Mouse (Mus musculus) natural killer cell, adult 2 months (primary cell): ENCODE measurements around the gene Alkbh6.
A peak's percentile ranks its signal among the peaks of the same experiment; 100 is the strongest.

Experiments
- DNase-seq, 2 experiments: peaks; one replicate each; pipeline ENCODE4 v3.0.0; 2022; ENCODE audit warnings: low spot score in 2 of 2

Alkbh6 gene

GRCm38 (mm10) chr7:30295103-30295502 lies 13.4 kb upstream of the Alkbh6 start:
- DNase-seq: no peak

DNA sequence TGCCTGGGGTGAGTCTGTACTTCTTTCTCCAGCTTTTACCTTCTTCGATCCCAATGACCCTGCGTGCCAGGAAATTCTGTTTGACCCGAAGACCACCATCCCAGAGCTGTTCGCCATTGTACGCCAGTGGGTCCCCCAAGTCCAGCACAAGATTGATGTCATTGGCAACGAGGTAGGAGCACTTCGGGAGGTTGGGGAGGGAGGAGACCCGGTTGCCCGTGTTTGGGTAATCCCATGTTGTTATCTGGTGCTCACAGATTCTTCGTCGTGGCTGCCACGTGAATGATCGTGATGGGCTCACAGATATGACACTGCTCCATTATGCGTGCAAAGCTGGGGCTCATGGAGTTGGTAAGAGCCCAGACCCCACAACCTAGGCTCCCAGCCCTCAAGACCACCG lies 11.7 kb upstream of the Alkbh6 start:
- no peak for DNase-seq

- no peak for DNase-seq
Measured at GRCm38 (mm10) chr7:30297266-30297665, 11.3 kb upstream of the Alkbh6 start.

- peak; percentile 34 to 53 for DNase-seq
Measured at GRCm38 (mm10) chr7:30300914-30301313, 7.6 kb upstream of the Alkbh6 start.

DNA sequence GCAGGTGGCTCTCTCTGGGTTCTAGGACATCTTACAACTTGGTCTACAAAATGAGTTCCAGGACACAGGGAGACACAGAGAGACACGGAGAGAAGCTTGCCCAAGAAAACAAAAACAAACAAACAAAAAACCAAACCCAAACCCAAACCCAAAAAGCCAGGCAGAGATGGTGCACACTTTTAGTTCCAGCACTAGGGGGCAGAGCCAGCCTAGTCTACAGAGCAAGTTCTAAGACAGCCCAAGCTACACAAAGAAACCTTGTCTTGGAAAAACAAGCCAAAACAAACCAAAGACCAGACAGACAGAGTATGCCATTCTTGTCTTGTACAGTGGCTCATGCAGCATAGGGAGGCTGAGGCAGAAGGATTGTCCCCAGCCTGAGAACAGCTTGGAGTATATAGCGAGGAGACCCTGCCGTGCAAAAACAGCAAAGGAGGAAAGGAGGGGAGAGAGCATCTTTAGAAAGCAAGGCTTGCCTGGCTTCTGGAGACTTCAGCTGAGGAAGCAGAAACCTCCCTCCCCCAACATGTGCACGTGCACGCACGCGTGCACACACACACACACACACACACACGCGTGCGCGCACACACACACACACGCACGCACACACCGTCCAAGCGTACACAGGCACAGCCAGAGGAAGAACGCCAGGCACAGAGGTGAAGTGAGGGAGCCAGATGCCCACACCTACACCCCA lies 2.3 kb upstream of the Alkbh6 start:
- no peak for DNase-seq

- DNase-seq: no peak
Measured at GRCm38 (mm10) chr7:30309395-30310129, 1.0 kb downstream of the Alkbh6 start.

DNA sequence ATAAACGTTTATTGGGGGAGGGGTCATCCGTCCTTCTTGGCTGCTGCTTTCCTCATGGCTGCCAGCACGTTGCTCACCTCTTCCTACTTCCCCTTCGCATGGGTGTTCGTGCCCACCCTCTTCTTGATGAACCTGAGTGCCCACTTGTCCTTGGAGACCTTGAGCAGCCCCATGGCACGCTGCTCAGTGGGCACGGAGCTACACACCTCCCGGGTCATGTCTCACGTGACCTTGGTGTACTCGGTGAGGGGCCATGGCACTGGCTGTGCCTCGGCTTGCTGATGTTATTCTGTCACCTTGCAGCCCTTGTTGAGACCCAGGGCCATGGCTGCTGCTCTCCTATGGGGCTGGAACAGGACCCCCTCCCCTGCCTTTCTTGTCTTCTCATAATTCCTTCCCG lies 1.6 kb downstream of the Alkbh6 start:
- no peak for DNase-seq

DNA sequence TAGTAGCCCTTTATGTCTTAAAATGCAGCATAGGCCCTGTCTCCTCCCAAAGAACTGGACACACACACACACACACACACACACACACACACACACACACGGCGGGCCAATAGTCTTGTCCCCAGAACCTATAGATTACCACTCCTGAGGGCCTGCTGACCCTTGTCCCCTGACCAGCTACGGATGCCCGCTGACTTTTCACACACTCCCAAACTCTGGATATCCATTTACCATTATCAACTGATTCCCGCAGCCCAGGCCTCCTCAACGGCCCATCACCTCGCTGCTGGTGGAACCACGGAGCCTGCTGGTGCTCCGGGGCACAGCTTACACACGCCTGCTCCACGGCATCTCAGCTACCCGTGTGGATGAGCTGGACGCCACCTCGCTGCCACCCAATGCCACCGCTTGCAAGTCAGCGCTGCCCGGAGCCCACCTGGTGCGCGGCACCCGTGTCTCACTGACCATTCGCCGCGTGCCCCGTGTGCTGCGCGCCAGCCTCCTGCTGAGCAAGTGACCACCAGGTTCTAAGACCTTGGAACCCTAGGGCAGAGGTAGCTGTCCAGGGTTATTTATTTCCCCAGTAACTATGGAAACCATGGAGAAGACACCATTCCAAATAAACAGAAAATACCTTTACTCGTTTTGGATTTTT lies 5.3 kb downstream of the Alkbh6 start:
- DNase-seq: no peak

- no peak for DNase-seq
Measured at GRCm38 (mm10) chr7:30314721-30315155, 6.2 kb downstream of the Alkbh6 start, which contains the start of gene Syne4. Syne4 (plus strand) TSS chr7:30314807.

DNA sequence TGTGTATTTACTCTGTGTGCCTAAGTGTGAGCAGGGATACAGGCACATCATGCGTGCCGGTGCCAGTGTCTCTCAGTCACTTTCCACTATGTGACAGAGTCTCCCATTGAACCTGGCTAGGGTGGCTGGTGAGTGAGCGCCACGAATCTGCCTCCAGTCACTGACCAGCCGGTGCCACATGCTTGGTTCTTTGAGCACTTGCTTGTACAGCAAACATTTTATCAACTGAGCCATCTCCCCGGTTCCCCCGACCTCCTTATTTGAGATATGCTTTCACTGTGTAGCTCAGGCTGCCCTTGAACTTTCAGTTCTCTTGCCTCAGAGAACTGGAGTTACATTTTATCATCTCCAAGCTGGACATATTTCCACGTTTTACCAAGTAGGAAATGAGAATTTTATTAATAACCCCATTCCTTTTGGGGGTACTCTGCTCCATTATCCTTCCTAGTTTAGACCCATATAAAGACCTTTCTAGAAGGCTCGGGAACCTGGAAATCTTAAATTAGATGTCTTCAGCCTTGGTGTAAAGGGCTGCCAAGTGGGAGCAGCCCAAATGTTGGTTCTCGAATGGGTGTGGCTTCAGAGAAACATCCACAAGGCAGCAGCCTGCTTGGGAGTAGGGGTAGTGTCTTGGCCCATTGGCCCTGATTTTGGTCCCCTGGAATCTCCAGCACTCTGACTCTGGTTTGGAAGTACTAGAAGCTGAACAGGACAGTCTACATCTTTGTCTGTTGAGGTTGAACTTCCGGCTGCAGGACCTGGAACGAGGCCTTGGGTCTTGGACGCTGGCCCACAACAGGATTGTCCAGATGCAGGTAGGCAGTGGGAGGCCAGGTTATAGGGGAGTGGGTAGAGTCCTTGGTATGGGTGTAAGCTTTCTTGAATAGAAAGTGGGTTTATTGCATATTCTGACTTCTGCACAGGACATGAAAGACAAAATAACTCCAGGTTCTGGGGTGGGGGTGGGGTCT lies 7.3 kb downstream of the Alkbh6 start:
- no peak for DNase-seq

- DNase-seq: no peak
Measured at GRCm38 (mm10) chr7:30318142-30318541, 9.6 kb downstream of the Alkbh6 start.

GRCm38 (mm10) chr7:30320946-30321345 lies 12.4 kb downstream of the Alkbh6 start:
- DNase-seq: no peak

DNA sequence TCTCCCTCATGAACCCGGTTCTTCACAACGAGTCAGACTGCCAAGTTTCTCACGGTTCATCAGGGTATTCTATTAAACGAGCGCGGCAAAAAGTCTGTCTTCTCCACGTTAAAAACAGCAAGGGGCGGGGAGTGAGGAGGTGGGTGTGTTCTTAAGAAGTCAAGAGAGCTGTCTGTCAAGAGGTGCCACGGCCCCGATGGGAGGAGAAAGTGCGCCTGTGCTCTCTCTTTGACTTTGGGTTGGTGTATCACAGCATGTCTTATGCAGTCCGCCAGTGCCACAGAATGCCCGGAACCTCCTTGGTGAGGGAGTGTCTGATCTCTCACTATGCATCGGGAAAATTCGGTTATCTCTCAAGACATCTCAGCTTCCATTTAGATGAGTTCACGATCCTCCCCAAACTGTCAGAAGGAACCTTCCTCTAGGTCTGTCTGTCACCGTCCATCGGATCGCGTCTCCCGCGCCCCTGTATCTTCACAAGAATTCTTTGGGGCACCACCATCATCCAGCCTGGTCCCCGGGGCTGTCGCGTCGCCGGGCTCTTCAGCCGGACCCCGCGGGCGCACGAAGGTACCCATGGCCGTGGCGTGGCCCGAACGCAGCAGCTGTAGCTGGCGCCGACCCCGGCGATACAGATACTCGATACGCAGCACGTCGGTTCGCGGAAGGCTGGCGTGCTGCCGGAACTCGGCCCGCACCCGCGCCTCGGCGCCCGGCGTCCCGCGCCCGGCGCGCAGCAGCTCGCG lies 13.2 kb downstream of the Alkbh6 start, which contains the start of gene E130208F15Rik:
TSS of gene E130208F15Rik (plus strand) at position 202 of the 746 bp plus-strand sequence.
- peak; percentile 71 to 76 for DNase-seq

DNA sequence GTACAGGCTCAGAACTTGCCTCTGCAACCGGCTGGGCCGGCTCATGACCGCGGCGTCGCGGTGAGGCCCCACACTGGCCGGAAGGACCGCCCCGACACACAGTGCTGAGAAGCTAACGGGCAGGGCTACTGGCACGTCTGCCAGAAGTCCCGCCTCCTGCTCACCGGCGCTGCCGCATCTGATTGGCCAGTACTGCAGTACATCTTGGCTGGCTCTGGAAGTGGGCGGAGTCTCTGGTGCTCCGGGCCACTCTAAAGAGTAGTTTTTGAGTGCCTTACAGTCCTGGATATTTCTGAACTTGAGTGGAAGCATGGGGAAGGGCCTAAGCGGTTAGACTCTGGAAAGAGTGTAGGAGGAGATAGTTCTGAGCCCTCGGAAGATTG lies 13.8 kb downstream of the Alkbh6 start:
- DNase-seq: peak; percentile 95

DNA sequence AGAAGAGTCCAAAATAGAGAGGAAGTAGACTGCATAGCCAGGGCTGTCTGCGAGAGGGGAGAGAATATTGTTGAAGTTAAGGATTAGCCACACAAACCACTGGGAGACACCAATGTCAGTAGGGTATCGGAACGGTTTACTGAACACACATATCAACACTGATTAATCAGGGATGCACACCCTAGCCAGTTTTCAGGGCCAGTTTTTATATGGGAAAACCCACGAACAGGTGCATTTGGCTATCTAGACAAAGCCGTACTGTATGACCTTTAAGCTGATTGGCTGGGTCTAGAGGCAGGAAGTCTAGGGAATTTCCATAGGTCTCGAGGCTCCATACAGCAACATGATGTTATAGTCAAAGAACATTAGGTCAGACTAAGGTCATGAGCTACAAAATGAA lies 14.3 kb downstream of the Alkbh6 start:
- DNase-seq: peak; percentile 52

- no peak for DNase-seq
Measured at GRCm38 (mm10) chr7:30323795-30324194, 15.3 kb downstream of the Alkbh6 start, which contains the start of gene Sdhaf1. Sdhaf1 (minus strand) TSS chr7:30323895.

DNA sequence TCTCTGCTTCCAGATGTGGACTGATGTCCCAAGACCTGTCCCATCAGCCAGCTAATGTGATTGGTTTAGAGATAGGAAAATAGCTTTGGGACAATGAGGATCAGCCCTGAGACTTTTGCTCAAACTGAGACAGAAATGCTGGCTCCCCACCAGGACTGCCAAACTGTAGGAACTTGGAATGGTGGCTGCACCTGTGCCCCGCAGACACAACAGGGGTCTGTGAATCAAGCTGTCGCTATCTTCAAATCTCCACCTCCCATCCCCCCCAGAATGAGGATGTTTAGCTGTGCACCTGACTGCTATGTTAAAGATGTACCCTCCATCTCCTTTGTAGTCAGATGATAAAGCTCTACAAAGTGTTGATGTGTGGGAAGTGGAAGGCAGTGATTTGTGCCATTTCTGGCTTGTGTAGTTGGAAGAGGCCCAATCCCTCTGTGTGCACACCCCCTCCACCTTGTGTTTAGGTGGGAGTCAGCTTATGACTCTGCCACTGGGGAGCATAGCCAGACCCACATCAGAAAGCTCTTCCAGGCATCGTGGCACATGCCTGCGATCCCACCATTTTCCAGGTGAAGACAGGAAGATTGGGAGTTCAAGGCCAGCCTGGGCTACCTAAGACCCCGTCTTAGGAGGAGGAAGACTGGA lies 15.9 kb downstream of the Alkbh6 start:
- DNase-seq: no peak

GRCm38 (mm10) chr7:30325364-30325763 lies 16.8 kb downstream of the Alkbh6 start:
- peak; percentile 75 to 83 for DNase-seq

- DNase-seq: no peak
Measured at GRCm38 (mm10) chr7:30326427-30326826, 17.9 kb downstream of the Alkbh6 start.

GRCm38 (mm10) chr7:30327140-30327539 lies 18.6 kb downstream of the Alkbh6 start:
- DNase-seq: peak in 1 of 2 experiments; percentile 26
